Mouse (Mus musculus) forebrain, embryonic 13.5 days (tissue): ENCODE data around the gene Zfp266. TPM values are rescaled to one million over a fixed set of nuclear protein-coding genes. Genes with fewer than 3 reads are reported as not detected.
A peak's percentile ranks its signal among the peaks of the same experiment; 100 is the strongest.
"Not testable (repeated sequence)": the region's sequence is repeated elsewhere in the genome, so short reads cannot be mapped to it uniquely, and the experiment has no call there.

Experiments used
- ATAC-seq: fragments of 200-750 bp; cut with Nextera tagmentation; 2 replicates; pipeline ENCODE4 v1.8.0; 2017
- H3K27ac ChIP-seq: fragments of 300-500 bp; sonication (generic); 2 replicates; pipeline ENCODE4 v1.5.1; 2015; ENCODE audit warnings: inconsistent platforms, mild to moderate bottlenecking, moderate library complexity
- H3K27me3 ChIP-seq: fragments of 300-500 bp; sonication (generic); 2 replicates; pipeline ENCODE4 v1.6.1; 2015; ENCODE audit warnings: mild to moderate bottlenecking, inconsistent platforms
- H3K36me3 ChIP-seq: fragments of 300-500 bp; sonication (generic); 2 replicates; pipeline ENCODE4 v1.6.1; 2015; ENCODE audit warnings: mild to moderate bottlenecking, inconsistent platforms; ENCODE audit not compliant: poor library complexity, severe bottlenecking
- H3K4me1 ChIP-seq: fragments of 300-500 bp; sonication (generic); 2 replicates; pipeline ENCODE4 v1.6.1; 2015; ENCODE audit warnings: inconsistent platforms
- H3K4me2 ChIP-seq: fragments of 300-500 bp; sonication (generic); 2 replicates; pipeline ENCODE4 v1.6.1; 2015; ENCODE audit warnings: inconsistent platforms, mild to moderate bottlenecking, moderate library complexity
- H3K4me3 ChIP-seq: fragments of 300-500 bp; sonication (generic); 2 replicates; pipeline ENCODE4 v1.5.1; 2015; ENCODE audit warnings: mild to moderate bottlenecking, inconsistent platforms
- H3K9ac ChIP-seq: fragments of 300-500 bp; sonication (generic); 2 replicates; pipeline ENCODE4 v1.6.1; 2015; ENCODE audit warnings: mild to moderate bottlenecking, inconsistent platforms
- H3K9me3 ChIP-seq: fragments of 300-500 bp; sonication (generic); replicated peaks from 2 replicates; pipeline ENCODE4 v1.6.1; 2016; ENCODE audit warnings: inconsistent platforms
- WGBS: fragments of 180-500 bp; shearing (Covaris S2); methylation state at CpG from one replicate; pipeline ENCODE4 v1.1.7; 2015; 5-methylcytosine and 5-hydroxymethylcytosine counted together
- polyA plus RNA-seq: library from polyadenylated mRNA; unstranded; fragments of >200 nt; fragmentation: Nextera tagmentation; extraction: Ambion mirVana; gene quantifications from 2 replicates; pipeline ENCODE4 v1.2.1, GENCODE M21; 2015

Gene Zfp266
- 158 TPM in 2 replicates for polyA plus RNA-seq

DNA sequence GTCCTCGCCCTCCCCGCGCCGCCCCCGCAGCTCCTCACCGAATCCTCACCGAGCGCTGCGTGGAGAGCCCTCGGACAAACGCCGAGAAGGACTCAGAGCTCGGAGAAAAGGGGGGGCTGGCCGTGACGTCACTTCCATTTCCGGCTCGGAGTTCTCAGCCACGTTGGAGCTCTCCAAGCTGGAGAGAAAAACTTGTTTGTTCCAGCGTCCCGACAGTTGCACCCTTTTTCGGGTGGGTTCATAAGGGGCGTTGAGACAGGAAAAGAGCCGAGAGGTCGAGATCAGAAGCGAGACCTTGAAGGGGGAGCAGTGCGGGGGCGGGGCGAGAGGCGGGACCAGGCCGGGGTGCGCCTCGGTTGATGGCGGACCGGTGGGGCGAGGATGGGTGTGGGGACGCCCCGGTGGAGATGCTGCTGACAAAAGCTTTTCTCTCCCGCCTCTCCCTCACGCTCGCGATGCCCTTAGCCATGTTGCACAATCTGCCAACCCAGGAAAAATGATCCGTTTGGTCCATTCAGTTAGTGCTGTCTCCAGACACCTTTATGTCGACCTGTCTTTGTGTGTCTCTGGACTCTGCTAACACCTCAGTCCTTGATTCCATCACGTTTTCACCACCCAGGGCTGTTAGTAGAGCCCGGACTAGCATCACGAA lies at the start of gene Zfp266:
TSS of gene Zfp266 (minus strand) at position 112 of the 652 bp plus-strand sequence.
- peak; percentile 91 for ATAC-seq
- Histone ChIP-seq H3K36me3 (peaks cover 21% of the 10 kb centered on the region), H3K9ac (peak within 1 kb of the TSS; percentile 97), H3K27me3 (0 out of 2 replicates have a peak, but pooled peaks cover 3% of the 10 kb centered on the region), H3K4me1 (peaks cover 40% of the 10 kb centered on the region), H3K4me2 (peak within 1 kb of the TSS; percentile 80), H3K9me3 (no peaks in the 10 kb centered on the region), H3K27ac (peak within 1 kb of the TSS; percentile 97), H3K4me3 (peak within 1 kb of the TSS; percentile 89)
- under 1% methylated on average over 46 of the region's 46 CpGs for WGBS

DNA sequence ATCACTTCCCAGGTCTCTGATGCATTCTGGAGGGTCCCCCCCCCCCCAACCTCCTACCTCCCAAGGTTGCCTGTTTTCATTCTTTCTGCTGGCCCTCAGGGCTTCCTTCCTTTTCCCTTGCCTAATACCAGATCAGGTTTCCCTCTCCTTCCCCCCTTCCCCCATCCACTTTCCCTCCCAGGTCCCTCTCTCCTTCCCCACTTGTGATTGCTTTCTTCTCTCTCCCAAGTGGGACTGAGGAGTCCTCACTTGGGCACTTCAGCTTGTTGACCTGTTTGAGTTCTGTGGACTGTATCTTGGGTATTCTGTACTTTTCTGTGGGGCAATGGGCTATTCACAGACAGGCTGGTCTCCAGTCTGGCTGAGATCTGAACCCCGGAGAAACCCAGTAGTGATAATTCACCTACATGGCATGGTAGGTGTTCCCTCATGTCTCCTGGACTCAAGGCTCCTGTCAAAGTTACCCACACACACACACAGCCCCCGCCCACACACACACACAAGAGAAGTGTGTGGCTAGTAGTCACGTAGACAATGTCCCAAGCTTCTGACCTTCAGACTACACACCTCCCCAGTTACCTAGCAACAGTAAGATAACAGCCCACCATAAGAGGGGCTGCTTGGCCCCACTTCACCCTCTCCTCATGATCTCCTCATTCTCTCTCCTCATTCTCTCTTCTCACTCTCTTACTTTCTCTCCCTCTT lies 44.3 kb upstream of the Zfp266 start:
- H3K4me1 ChIP-seq, H3K4me3 ChIP-seq, H3K27me3 ChIP-seq, H3K36me3 ChIP-seq, H3K27ac ChIP-seq, H3K4me2 ChIP-seq, ATAC-seq, H3K9ac ChIP-seq, H3K9me3 ChIP-seq: not testable (repeated sequence)
- 74% methylated on average over 3 of the region's 3 CpGs for WGBS

DNA sequence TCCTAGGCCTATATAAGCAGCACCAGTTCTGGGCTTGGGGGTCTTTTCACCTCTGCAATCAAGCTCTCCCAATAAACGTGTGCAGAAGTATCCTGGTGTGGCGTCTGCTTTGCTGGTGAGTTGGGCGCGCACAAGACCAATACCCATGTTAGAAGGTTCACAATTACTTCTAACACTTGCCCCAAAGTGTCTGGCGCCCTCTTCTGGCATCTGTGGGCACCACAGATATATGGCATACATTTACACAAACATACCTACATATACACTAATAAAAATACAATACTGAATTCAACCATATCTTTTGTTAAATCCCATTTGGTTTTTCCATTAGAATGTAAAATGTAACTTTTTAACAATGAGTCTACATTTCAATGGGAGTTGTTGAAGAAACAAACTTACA lies 41.0 kb upstream of the Zfp266 start:
- no peak overlapping the region for H3K4me3 ChIP-seq
- H3K4me1 ChIP-seq, result no peaks in the 10 kb centered on the region
- H3K9me3 ChIP-seq, result no peaks in the 10 kb centered on the region
- WGBS, result 84% methylated on average over 5 of the region's 5 CpGs
- no peak for ATAC-seq
- no peaks in the 10 kb centered on the region for H3K36me3 ChIP-seq
- no peak overlapping the region for H3K9ac ChIP-seq
- H3K4me2 ChIP-seq, result no peak overlapping the region
- no peak overlapping the region for H3K27ac ChIP-seq
- H3K27me3 ChIP-seq, result 0 out of 2 replicates have a peak, but pooled peaks cover 4% of the 10 kb centered on the region

DNA sequence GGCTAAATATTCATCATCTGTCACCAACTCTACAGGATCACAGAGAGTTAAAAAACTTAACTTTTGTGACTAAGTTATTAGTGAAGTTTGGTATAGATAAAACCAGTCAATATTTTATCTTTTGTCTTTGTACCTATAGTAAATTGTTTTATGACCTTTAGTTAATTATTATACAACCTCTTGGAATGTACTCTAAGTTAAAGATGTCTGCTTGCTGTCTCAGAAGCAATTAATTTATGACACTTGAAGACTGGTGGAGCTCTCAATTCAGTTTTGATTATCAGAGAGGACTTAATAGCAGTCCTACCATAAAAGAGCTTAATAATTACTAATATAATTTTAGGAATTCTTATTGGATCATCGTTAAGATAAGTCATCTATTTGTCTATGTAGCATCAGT lies 31.5 kb upstream of the Zfp266 start:
- Histone ChIP-seq H3K4me1 (no peaks in the 10 kb centered on the region), H3K4me2 (no peak overlapping the region), H3K4me3 (no peak overlapping the region), H3K36me3 (no peaks in the 10 kb centered on the region), H3K27ac (no peak overlapping the region), H3K27me3 (peaks cover 6% of the 10 kb centered on the region; the same call in 1 of the 2 replicates), H3K9me3 (no peaks in the 10 kb centered on the region), H3K9ac (no peak overlapping the region)
- ATAC-seq, result no peak
- 79% methylated on average over 1 of the region's 1 CpGs for WGBS

DNA sequence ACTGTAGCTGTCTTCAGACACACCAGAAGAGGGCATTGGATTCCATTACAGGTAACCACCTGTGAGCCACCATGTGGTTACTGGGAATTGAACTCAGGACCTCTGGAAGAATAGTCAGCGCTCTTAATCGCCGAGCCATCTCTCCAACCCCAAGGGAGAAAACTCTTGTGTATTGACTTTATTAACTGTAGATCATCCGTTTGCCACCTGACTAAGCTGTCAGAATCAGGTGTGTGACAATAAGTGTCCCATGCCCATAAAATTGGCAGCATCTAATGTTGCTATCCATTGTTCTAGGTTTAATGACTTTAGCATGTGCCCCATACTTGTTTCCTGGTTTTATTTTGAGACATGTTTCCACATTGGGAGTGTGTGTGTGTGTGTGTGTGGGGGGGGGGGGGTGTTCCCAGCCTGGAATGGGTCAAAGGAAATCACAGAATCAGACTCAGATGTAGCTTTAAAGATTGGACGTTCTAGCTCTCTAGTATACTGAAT lies 30.6 kb upstream of the Zfp266 start:
- no peak for ATAC-seq
- Histone ChIP-seq H3K27ac (no peak overlapping the region), H3K4me1 (no peaks in the 10 kb centered on the region), H3K9ac (no peak overlapping the region), H3K27me3 (peaks cover 2% of the 10 kb centered on the region; the same call in 1 of the 2 replicates), H3K4me2 (no peak overlapping the region), H3K36me3 (no peaks in the 10 kb centered on the region), H3K9me3 (no peaks in the 10 kb centered on the region), H3K4me3 (no peak overlapping the region)
- 50% methylated on average over 5 of the region's 5 CpGs for WGBS

DNA sequence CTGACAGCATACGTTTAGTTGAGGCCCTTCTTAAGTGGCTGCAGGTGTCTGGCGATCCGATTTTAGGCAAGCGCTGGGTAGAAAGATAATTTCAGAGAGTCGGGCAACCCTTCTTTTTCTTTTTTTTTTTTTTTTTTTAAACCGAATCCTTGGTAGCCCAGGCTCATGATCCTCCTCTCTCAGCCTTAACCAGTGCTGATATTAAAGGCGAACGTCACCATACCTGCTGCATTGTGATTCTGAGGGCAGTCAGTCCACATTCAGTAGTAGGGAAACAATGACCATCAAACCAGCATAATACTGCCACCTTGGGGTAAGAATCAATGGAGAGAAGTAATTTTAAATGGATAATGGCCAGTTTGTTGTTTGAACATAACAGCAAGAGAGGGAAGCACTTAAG lies 23.9 kb upstream of the Zfp266 start:
- H3K4me1 ChIP-seq, result 0 out of 2 replicates have a peak, but pooled peaks cover 8% of the 10 kb centered on the region
- H3K9ac ChIP-seq, result peak overlapping the region; percentile 68; the same call in 1 of the 2 replicates
- H3K27me3 ChIP-seq, result peaks cover 6% of the 10 kb centered on the region
- 23% methylated on average over 8 of the region's 8 CpGs for WGBS
- H3K4me2 ChIP-seq, result peak overlapping the region; percentile 66
- H3K27ac ChIP-seq, result peak overlapping the region; percentile 87
- H3K36me3 ChIP-seq, result no peaks in the 10 kb centered on the region
- peak overlapping the region; percentile 40; the same call in 1 of the 2 replicates for H3K4me3 ChIP-seq
- no peak for ATAC-seq
- no peaks in the 10 kb centered on the region for H3K9me3 ChIP-seq

DNA sequence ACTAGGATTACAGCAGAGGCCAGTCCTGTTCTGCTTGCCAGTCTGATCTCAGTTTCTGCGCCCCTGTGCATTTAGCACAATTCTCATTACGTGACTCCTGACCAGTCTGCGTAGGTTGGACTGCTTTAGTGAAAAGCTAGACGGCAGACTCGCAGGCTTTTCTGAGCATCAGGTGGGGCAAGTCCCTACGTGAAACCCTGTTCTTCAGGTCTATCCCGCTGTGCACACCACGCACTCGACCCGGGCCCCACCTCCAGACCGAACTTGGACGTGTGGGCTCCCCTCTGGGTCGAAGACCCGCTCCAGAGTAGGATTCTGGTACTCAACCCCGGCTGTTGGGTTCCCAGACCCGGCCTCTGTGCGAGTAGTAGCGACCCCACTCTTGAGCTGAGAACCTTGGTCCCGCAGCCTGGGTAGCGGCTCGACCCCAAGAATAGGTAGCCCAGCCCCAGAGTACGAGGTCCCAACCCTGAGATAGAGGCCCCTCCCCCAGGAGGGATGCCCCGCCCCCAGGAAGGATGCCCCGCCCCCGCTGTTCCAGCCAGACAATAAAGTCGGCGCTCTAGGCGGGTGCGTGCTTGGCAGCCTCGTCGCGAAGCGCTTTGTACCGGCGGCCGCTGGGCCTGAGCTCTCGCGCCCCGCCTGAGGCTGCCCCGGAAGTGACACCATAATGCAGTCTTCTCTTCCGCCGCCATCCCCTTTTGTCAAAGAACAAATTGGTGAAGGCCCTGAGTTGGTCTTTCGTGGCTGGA lies 23.0 kb upstream of the Zfp266 start:
- Histone ChIP-seq H3K4me3 (peak overlapping the region; percentile 40), H3K9me3 (no peaks in the 10 kb centered on the region), H3K4me1 (0 out of 2 replicates have a peak, but pooled peaks cover 8% of the 10 kb centered on the region), H3K36me3 (no peaks in the 10 kb centered on the region), H3K27me3 (peaks cover 6% of the 10 kb centered on the region), H3K27ac (peak overlapping the region; percentile 87), H3K9ac (peak overlapping the region; percentile 68), H3K4me2 (peak overlapping the region; percentile 66)
- ATAC-seq, result peak; percentile 96
- 2% methylated on average over 43 of the region's 43 CpGs for WGBS

DNA sequence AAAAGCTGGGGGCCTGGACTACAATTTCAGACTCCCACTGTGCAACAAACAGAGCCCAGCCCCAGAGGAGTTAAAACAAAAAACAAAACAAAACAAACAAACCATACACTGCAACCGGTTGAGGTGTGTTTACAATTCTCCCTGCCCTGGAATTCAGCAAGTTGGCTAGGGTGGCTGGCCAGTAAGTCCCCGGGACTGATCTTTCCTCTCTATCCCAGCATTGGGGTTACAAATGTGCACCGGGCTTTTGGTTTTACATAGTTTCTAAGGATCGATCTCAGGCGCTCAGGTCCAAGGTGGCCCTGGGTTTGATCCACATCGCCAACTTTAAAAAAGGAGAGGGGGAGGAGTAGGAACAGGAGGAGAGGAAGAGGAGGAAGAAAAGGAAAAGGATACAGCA lies 22.3 kb upstream of the Zfp266 start:
- peak overlapping the region; percentile 87 for H3K27ac ChIP-seq
- no peaks in the 10 kb centered on the region for H3K36me3 ChIP-seq
- no peak for ATAC-seq
- peaks cover 9% of the 10 kb centered on the region for H3K27me3 ChIP-seq
- H3K4me3 ChIP-seq, result no peak overlapping the region
- no peak overlapping the region for H3K4me2 ChIP-seq
- no peak overlapping the region for H3K9ac ChIP-seq
- no peaks in the 10 kb centered on the region for H3K9me3 ChIP-seq
- 37% methylated on average over 6 of the region's 6 CpGs for WGBS
- H3K4me1 ChIP-seq, result 0 out of 2 replicates have a peak, but pooled peaks cover 8% of the 10 kb centered on the region

DNA sequence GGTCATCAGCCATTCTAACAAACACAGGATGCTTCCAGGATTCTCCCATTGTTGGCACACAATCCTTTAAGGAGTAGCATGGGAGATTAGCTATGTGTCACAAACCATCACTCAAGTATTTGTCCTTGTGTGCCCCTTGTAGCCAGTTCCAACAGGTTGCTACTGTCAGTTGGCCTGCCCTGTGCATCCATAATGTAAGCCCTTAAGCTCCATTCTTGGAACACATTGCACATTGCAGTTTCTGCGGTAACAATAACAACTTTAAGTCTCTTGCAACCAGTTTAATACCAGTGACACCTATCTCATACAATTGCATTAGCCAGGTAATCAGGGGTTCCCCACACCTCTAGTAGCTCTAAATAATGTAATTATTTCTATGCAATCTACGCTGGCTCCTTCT lies 15.4 kb upstream of the Zfp266 start:
- Histone ChIP-seq H3K27me3 (peaks cover 13% of the 10 kb centered on the region; the same call in 1 of the 2 replicates), H3K9me3 (no peaks in the 10 kb centered on the region), H3K27ac (no peak overlapping the region), H3K36me3 (no peaks in the 10 kb centered on the region), H3K4me3 (no peak overlapping the region), H3K4me1 (no peaks in the 10 kb centered on the region), H3K9ac (no peak overlapping the region), H3K4me2 (no peak overlapping the region)
- 76% methylated on average over 2 of the region's 2 CpGs for WGBS
- ATAC-seq, result no peak

DNA sequence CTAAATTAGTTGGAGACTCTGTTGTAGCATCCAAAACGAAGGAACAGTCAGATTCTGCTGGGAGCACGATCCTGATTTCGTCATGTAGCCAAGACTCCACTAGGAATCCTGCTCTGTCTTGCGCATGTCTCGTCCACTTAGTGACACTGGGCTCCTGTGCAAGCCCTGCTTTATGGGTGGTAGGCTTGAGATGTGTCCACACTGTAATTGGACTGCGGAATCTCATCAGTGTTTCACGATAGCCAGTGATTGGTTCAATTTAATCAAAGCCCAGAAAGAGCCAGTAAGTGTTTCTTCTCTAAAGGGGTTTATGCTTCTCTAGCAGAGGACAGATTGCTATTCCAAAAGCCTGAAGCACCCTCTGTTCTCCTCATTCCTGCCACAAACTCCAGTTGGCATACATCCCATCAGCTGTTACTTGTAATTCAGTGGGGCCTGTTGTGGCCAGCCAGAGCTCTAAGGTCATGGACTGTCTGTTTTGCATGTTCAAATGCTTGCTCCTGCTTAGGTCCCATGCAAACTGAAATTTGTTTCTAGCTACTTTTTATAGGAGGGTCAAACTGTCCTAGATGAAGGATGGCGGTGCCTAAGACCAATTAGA lies 13.2 kb upstream of the Zfp266 start:
- Histone ChIP-seq H3K9me3 (no peaks in the 10 kb centered on the region), H3K4me2 (no peak overlapping the region), H3K27ac (no peak overlapping the region), H3K36me3 (no peaks in the 10 kb centered on the region), H3K4me3 (no peak overlapping the region), H3K27me3 (peaks cover 13% of the 10 kb centered on the region; the same call in 1 of the 2 replicates), H3K9ac (no peak overlapping the region), H3K4me1 (no peaks in the 10 kb centered on the region)
- ATAC-seq, result no peak
- WGBS, result 77% methylated on average over 8 of the region's 8 CpGs

DNA sequence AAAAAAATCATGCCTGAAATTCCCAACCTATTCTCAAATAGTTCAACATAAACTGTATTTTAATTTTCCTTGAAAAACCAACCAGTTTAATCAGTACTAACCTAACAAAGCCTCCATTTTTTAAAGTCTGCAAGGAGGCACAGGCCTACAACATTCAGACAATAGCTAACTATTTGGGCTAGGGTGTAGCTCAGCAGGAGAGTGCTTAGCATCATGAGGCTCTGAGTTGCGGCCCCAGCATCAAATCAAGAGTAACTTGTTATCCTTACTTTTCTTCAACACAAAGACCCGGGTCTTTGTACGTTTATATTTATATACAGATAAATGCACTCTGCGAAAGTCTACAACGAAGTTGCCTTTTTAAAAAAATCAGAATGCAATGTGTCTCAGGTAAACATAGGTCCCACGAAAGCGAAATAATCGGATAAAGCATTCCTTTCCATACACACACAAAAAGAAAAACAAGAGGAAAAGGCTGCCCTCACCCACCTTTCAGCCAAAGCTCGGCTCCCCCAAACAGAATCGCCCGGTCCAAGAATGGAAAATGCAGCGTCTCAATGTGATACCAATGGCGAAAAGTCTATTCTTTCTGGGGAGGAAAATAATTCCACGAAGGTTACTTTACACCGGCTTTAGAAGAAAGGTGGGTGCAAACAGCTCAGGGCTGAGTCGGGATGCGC lies 546 bp downstream of the Zfp266 start:
- Histone ChIP-seq H3K27ac (peak overlapping the region; percentile 97), H3K4me2 (peak overlapping the region; percentile 80), H3K27me3 (0 out of 2 replicates have a peak, but pooled peaks cover under 1% of the 10 kb centered on the region), H3K4me1 (peaks cover 43% of the 10 kb centered on the region), H3K9ac (peak overlapping the region; percentile 97), H3K9me3 (no peaks in the 10 kb centered on the region), H3K4me3 (peak overlapping the region; percentile 89), H3K36me3 (peaks cover 29% of the 10 kb centered on the region)
- ATAC-seq, result no peak
- under 1% methylated on average over 17 of the region's 17 CpGs for WGBS
